Mouse (Mus musculus) liver, postnatal 0 days (tissue): ENCODE measurements around the gene Kti12. TPM values are rescaled to one million over a fixed set of nuclear protein-coding genes. Genes with fewer than 3 reads are reported as not detected.

ENCODE experiments used
- ATAC-seq: fragments of 200-750 bp; cut with Nextera tagmentation; 2 replicates; pipeline ENCODE4 v1.8.0; 2017; ENCODE audit warnings: mild to moderate bottlenecking, moderate library complexity
- DNase-seq: peaks from one replicate; pipeline ENCODE4 v3.0.0-alpha.2; 2016
- H3K27ac ChIP-seq: fragments of 300-500 bp; sonication (generic); 2 replicates; pipeline ENCODE4 v1.5.1; 2014; ENCODE audit warnings: antibody characterized with exemption, moderate library complexity, mild to moderate bottlenecking, low read depth
- H3K27me3 ChIP-seq: fragments of 300-500 bp; sonication (generic); 2 replicates; pipeline ENCODE4 v1.6.1; 2014; ENCODE audit warnings: low read length, control low read depth, mixed read lengths; ENCODE audit not compliant: insufficient read depth
- H3K36me3 ChIP-seq: fragments of 300-500 bp; sonication (generic); replicated peaks from 2 replicates; pipeline ENCODE4 v1.6.1; 2014; ENCODE audit warnings: mild to moderate bottlenecking, control low read depth, low read length, moderate library complexity, mixed read lengths; ENCODE audit not compliant: insufficient read depth
- H3K4me1 ChIP-seq: fragments of 300-500 bp; sonication (generic); 2 replicates; pipeline ENCODE4 v1.6.1; 2014; ENCODE audit warnings: antibody characterized with exemption, mild to moderate bottlenecking, control low read depth; ENCODE audit not compliant: insufficient read depth
- H3K4me2 ChIP-seq: fragments of 300-500 bp; sonication (generic); 2 replicates; pipeline ENCODE4 v1.6.1; 2014; ENCODE audit warnings: low read depth, mild to moderate bottlenecking, low read length, moderate library complexity, mixed read lengths
- H3K4me3 ChIP-seq: fragments of 300-500 bp; sonication (generic); 2 replicates; pipeline ENCODE4 v1.5.1; 2014; ENCODE audit warnings: low read depth, low read length
- H3K9ac ChIP-seq: fragments of 300-500 bp; sonication (generic); replicated peaks from 2 replicates; pipeline ENCODE4 v1.6.1; 2014; ENCODE audit warnings: mild to moderate bottlenecking, moderate library complexity
- H3K9me3 ChIP-seq: fragments of 300-500 bp; sonication (generic); 2 replicates; pipeline ENCODE4 v1.6.1; 2016; ENCODE audit warnings: mild to moderate bottlenecking, control low read depth, low read length, mixed read lengths
- CTCF ChIP-seq: sonication (generic); IDR thresholded peaks from 2 replicates; pipeline ENCODE4 v1.5.1; 2016; ENCODE audit warnings: antibody characterized with exemption, low read depth
- EP300 ChIP-seq: IDR thresholded peaks from 2 replicates; pipeline ENCODE4 v1.6.1; 2016; ENCODE audit warnings: antibody characterized with exemption, low read depth, mild to moderate bottlenecking
- WGBS: fragments of 180-500 bp; shearing (Covaris S2); extraction: QIAGEN DNeasy Blood & Tissue Kit; methylation state at CpG from one replicate; pipeline ENCODE4 v1.1.7; 2014; ENCODE audit not compliant: insufficient replicate concordance; 5-methylcytosine and 5-hydroxymethylcytosine counted together
- polyA plus RNA-seq: library from polyadenylated mRNA; unstranded; fragments of >200 nt; fragmentation: Nextera tagmentation; extraction: Ambion mirVana; gene quantifications from 2 replicates; pipeline ENCODE4 v1.2.1, GENCODE M21; 2015

Gene Kti12
- polyA plus RNA-seq, 1 experiment from 2014 or later = 29.6 TPM

DNA sequence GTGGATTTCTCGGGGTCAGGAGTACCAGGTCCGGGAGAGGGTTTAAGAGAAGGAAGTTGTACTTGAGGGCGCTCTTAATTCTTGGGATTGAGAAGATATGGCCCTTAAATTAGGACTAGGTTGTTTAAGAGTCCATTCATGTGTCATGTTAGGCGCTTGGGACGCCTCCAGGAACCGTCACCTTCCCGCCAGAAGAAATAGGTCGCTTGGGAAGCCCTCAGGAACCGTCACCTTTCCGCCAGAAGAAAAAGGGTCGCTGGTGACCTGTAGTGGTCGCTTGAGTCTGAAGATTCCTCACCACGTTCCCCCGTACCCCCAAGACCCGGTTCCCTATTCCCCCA, 12.6 kb upstream of the Kti12 start:
- H3K9ac ChIP-seq = peak overlapping the region; percentile 98
- DNase-seq = no peak
- WGBS = 0% methylated on average over 15 of the region's 15 CpGs
- H3K9me3 ChIP-seq = no peaks in the 10 kb centered on the region
- peak overlapping the region; percentile 99 for H3K4me3 ChIP-seq
- peak overlapping the region; percentile 95 for H3K4me2 ChIP-seq
- no peaks in the 10 kb centered on the region for H3K27me3 ChIP-seq
- H3K36me3 ChIP-seq = peaks cover 3% of the 10 kb centered on the region; the same call in 1 of the 2 replicates
- H3K4me1 ChIP-seq = peaks cover 9% of the 10 kb centered on the region
- TF ChIP-seq EP300 (no peak), CTCF (no peak)
- peak overlapping the region; percentile 94 for H3K27ac ChIP-seq
- no peak for ATAC-seq

- Histone ChIP-seq H3K9me3 (no peaks in the 10 kb centered on the region), H3K4me1 (peaks cover 9% of the 10 kb centered on the region), H3K4me2 (peak overlapping the region; percentile 95), H3K36me3 (no peaks in the 10 kb centered on the region), H3K9ac (peak overlapping the region; percentile 98; the same call in 1 of the 2 replicates), H3K27ac (peak overlapping the region; percentile 94), H3K4me3 (peak overlapping the region; percentile 99), H3K27me3 (no peaks in the 10 kb centered on the region)
- no peak for ATAC-seq
- WGBS = 59% methylated on average over 3 of the region's 3 CpGs
- DNase-seq = no peak
- TF ChIP-seq CTCF = no peak
Measured at GRCm38 (mm10) chr4:108835496-108835895, 12.1 kb upstream of the Kti12 start.

GRCm38 (mm10) chr4:108838031-108838430, 9.6 kb upstream of the Kti12 start:
- Histone ChIP-seq H3K27me3 (no peaks in the 10 kb centered on the region), H3K9ac (no peak overlapping the region), H3K27ac (no peak overlapping the region), H3K4me1 (peaks cover 11% of the 10 kb centered on the region), H3K4me3 (no peak overlapping the region), H3K36me3 (no peaks in the 10 kb centered on the region), H3K4me2 (no peak overlapping the region), H3K9me3 (no peaks in the 10 kb centered on the region)
- DNase-seq (no peak), ATAC-seq (no peak)
- no peak for TF ChIP-seq CTCF
- no peak for TF ChIP-seq EP300
- 71% methylated on average over 4 of the region's 4 CpGs for WGBS

DNA sequence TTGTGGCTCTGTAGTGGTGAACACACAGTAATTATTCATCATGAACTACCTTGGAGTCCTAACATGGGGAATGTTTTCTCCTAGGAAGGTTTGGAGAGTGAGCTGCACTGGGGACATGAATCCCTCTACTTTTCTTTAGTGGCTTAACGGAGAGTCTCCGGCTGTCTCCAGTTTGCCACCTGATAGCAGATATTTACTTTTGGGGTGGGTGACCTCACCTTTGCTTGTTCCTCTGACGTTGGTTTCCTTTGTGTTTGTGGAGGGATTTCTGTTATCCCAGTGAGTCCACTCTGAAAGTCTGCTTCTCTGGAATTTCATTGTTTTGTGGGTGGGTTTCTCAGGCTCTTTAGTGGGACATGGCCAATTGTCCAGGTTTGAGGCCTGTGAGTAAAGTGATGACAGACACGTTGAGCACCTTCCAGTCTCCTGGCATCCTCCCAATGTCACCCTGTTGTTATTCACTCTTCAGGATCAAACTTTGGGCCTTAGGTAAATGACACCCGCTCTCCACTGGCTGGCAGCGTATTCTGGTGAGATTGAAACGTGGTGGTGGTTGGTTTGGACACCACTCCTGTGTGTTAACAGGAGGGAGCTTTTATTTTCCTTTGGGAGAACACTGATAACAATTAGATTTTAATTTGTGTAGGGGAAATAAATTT, 5.5 kb upstream of the Kti12 start:
- peak; percentile 79 for ATAC-seq
- Histone ChIP-seq H3K4me2 (no peak overlapping the region), H3K4me1 (peaks cover 4% of the 10 kb centered on the region; the same call in 1 of the 2 replicates), H3K9ac (no peak overlapping the region), H3K36me3 (no peaks in the 10 kb centered on the region), H3K9me3 (no peaks in the 10 kb centered on the region), H3K4me3 (no peak overlapping the region), H3K27me3 (no peaks in the 10 kb centered on the region), H3K27ac (peak overlapping the region; percentile 76)
- peak; percentile 38 for DNase-seq
- WGBS = 61% methylated on average over 7 of the region's 7 CpGs
- no peak for TF ChIP-seq CTCF
- no peak for TF ChIP-seq EP300

DNA sequence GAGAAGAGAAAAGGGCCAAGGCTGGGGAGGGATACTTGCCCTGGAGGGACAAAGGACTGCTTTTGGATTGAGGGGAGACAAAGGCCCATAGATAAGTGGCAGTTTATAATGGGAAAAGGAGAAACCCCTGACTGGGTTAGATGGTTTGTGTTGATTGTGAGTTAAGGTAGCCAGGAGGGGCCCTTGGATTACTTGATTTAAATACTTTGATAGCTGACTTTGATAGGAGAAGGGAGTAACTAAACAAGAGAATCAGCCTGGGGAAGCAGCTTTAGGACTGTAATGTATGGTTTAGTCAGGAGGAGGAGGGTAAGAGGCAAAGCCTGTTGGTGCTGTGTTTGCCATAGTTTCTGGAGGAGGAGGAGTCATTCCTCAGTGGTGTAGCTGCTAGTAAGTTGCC, 4.2 kb upstream of the Kti12 start:
- H3K4me1 ChIP-seq = peaks cover 4% of the 10 kb centered on the region
- no peak for TF ChIP-seq CTCF
- TF ChIP-seq EP300 = no peak
- no peak overlapping the region for H3K4me3 ChIP-seq
- no peak for ATAC-seq
- H3K27ac ChIP-seq = no peak overlapping the region
- no peaks in the 10 kb centered on the region for H3K9me3 ChIP-seq
- H3K27me3 ChIP-seq = no peaks in the 10 kb centered on the region
- no peak for DNase-seq
- H3K9ac ChIP-seq = no peak overlapping the region
- H3K4me2 ChIP-seq = no peak overlapping the region
- no peaks in the 10 kb centered on the region for H3K36me3 ChIP-seq

DNA sequence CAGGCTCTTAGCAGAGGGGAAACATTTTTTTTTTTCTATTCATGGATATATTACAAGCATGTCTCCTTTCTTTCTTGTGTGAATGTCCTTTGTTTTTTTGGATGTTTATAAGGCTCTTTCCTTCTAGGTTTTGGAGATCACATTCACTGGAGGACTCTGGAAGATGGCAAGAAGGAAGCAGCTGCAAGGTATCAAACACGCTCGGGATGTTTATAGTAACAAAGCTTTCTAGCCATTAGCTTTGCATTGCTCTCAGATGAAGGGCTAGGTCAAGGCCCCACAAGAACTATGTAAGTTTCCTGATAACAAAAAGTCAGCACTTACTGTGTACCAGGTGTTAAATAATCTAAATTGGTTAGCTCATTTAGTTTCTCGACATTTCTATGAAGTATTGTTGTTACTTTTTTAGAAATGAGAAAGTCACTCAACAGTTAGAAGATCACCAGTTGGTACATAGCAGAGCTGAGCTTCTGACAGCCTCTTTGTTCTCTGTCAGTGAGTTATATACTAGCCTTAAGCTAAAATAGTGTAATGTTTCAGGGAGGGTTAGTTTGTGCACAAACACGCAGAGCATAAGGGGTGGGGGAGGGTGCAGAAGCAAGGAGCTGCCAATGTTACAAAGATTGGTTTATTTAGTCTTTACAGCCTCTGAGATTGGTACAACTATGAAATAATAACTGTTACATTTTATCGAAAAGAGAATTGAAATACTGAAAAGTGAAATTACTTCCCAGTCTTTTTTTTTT, 1.6 kb upstream of the Kti12 start:
- Histone ChIP-seq H3K9ac (no peak overlapping the region), H3K27me3 (no peaks in the 10 kb centered on the region), H3K27ac (no peak overlapping the region), H3K4me2 (no peak overlapping the region), H3K4me3 (no peak overlapping the region), H3K4me1 (peaks cover 15% of the 10 kb centered on the region), H3K9me3 (no peaks in the 10 kb centered on the region), H3K36me3 (no peaks in the 10 kb centered on the region)
- ATAC-seq (no peak), DNase-seq (no peak)
- 85% methylated on average over 5 of the region's 5 CpGs for WGBS
- no peak for TF ChIP-seq EP300
- TF ChIP-seq CTCF = no peak
